Mouse (Mus musculus) midbrain, embryonic 14.5 days (tissue): ENCODE measurements around the gene Smg9. TPM values are rescaled to one million over a fixed set of nuclear protein-coding genes. Genes with fewer than 3 reads are reported as not detected.

Experiments
- ATAC-seq: fragments of 200-750 bp; cut with Nextera tagmentation; 2 replicates; pipeline ENCODE4 v1.8.0; 2017; ENCODE audit warnings: moderate number of reproducible peaks, moderate library complexity; ENCODE audit not compliant: low FRiP score, low TSS enrichment
- DNase-seq: peaks from one replicate; pipeline ENCODE4 v3.0.0-alpha.2; 2015
- H3K27ac ChIP-seq: fragments of 300-500 bp; sonication (generic); replicated peaks from 2 replicates; pipeline ENCODE4 v1.5.1; 2014; ENCODE audit warnings: mild to moderate bottlenecking, low read depth, low read length, moderate library complexity
- H3K27me3 ChIP-seq: fragments of 300-500 bp; sonication (generic); 2 replicates; pipeline ENCODE4 v1.6.1; 2014; ENCODE audit warnings: low read length, control low read depth, mixed read lengths; ENCODE audit not compliant: control insufficient read depth, insufficient read depth
- H3K36me3 ChIP-seq: fragments of 300-500 bp; sonication (generic); 2 replicates; pipeline ENCODE4 v1.6.1; 2014; ENCODE audit warnings: low read length, control low read depth; ENCODE audit not compliant: control insufficient read depth, insufficient read depth
- H3K4me1 ChIP-seq: fragments of 300-500 bp; sonication (generic); 2 replicates; pipeline ENCODE4 v1.6.1; 2014; ENCODE audit warnings: mild to moderate bottlenecking, antibody characterized with exemption, low read length, control low read depth; ENCODE audit not compliant: control insufficient read depth, insufficient read depth
- H3K4me2 ChIP-seq: fragments of 300-500 bp; sonication (generic); 2 replicates; pipeline ENCODE4 v1.6.1; 2014; ENCODE audit warnings: mild to moderate bottlenecking, low read length, moderate library complexity
- H3K4me3 ChIP-seq: fragments of 300-500 bp; sonication (generic); replicated peaks from 2 replicates; pipeline ENCODE4 v1.5.1; 2014; ENCODE audit warnings: low read depth, low read length
- H3K9ac ChIP-seq: fragments of 300-500 bp; sonication (generic); replicated peaks from 2 replicates; pipeline ENCODE4 v1.6.1; 2014; ENCODE audit warnings: mild to moderate bottlenecking, low read length, moderate library complexity
- H3K9me3 ChIP-seq: fragments of 300-500 bp; sonication (generic); 2 replicates; pipeline ENCODE4 v1.6.1; 2016; ENCODE audit warnings: low read length, control low read depth, mixed read lengths; ENCODE audit not compliant: control insufficient read depth
- WGBS: fragments of 180-500 bp; shearing (Covaris S2); extraction: QIAGEN DNeasy Blood & Tissue Kit; methylation state at CpG from one replicate; pipeline ENCODE4 v1.1.7; 2014; 5-methylcytosine and 5-hydroxymethylcytosine counted together
- polyA plus RNA-seq: library from polyadenylated mRNA; unstranded; fragments of >200 nt; fragmentation: Nextera tagmentation; extraction: Ambion mirVana; gene quantifications from 2 replicates; pipeline ENCODE4 v1.2.1, GENCODE M21; 2014

Smg9 gene
- polyA plus RNA-seq, 1 experiment from 2014 or later, result 33.3 TPM

- H3K4me1 ChIP-seq, result no peaks in the 10 kb centered on the region
These were observed 54.8 kb downstream of the Smg9 start for GRCm38 (mm10) chr7:24454199-24454598.

DNA sequence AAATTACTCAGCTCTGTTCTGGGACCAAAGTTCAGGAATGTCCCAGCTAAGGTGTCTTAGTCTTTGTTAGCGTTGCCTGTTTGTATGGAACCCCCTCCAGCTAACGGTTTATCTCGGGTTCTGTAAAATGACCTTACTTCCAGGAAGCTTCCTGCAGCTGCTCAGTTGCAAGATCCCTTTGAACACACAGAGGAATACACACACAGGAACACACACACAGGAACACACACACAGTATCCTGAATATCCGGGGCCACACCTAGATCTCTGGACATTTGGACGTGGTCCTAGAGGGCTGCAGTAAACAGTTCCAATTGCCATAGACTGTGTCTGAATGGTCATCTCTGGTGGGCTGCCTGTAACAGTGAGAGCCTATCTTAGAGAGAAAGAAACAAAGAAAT is 56.3 kb downstream of the Smg9 start:
- Histone ChIP-seq H3K9ac (no peak overlapping the region), H3K9me3 (no peaks in the 10 kb centered on the region), H3K36me3 (no peaks in the 10 kb centered on the region), H3K4me2 (no peak overlapping the region), H3K4me3 (no peak overlapping the region), H3K27ac (no peak overlapping the region), H3K27me3 (no peaks in the 10 kb centered on the region), H3K4me1 (no peaks in the 10 kb centered on the region)
- DNase-seq (no peak), ATAC-seq (no peak)
- WGBS, result 92% methylated on average over 5 of the region's 5 CpGs

More at GRCm38 (mm10) chr7:24454199-24454598, 54.8 kb downstream of the Smg9 start:
- Histone ChIP-seq H3K27ac (no peak overlapping the region), H3K27me3 (no peaks in the 10 kb centered on the region), H3K9me3 (no peaks in the 10 kb centered on the region), H3K36me3 (no peaks in the 10 kb centered on the region), H3K4me2 (no peak overlapping the region), H3K4me3 (no peak overlapping the region), H3K9ac (no peak overlapping the region)
- DNase-seq (no peak), ATAC-seq (no peak)
- WGBS, result 61% methylated on average over 2 of the region's 2 CpGs

DNA sequence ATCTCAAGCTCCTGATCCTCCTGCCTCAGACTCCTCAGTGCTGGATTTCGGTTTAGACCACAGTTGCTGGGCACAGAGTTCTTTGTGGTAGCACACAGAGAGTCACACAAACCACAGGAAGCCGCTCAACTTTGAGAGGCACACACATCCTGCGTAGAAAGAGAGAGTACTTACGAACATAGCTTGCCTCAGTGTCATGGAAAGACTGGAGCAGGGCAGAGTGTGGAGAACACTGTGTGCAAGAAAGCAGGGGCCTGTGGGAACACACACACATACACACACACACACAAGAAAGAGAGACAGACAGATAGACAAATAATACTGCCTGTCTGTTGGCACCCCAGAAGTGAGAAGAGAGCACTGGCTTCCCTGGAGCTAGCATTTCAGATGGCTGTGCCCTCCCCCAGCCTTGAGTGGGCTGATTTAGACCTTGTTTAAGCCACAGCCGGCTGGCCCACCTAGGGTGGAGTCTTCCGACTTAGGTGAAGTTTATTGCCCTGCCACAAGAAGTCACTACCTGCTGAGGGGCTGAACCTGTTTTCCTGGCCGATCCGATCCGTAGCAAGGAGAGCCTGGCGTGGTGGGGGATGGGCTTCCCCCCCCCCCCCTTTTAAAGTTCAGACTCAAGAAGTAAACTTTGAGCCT is 58.4 kb downstream of the Smg9 start:
- ATAC-seq, result no peak
- H3K27ac ChIP-seq, result no peak overlapping the region
- no peaks in the 10 kb centered on the region for H3K9me3 ChIP-seq
- H3K36me3 ChIP-seq, result no peaks in the 10 kb centered on the region
- H3K27me3 ChIP-seq, result 0 out of 2 replicates have a peak, but pooled peaks cover 5% of the 10 kb centered on the region
- no peak overlapping the region for H3K9ac ChIP-seq
- 0 out of 2 replicates have a peak, but pooled peaks cover 4% of the 10 kb centered on the region for H3K4me1 ChIP-seq
- no peak overlapping the region for H3K4me3 ChIP-seq
- no peak for DNase-seq
- no peak overlapping the region for H3K4me2 ChIP-seq
- WGBS, result 72% methylated on average over 10 of the region's 10 CpGs

DNA sequence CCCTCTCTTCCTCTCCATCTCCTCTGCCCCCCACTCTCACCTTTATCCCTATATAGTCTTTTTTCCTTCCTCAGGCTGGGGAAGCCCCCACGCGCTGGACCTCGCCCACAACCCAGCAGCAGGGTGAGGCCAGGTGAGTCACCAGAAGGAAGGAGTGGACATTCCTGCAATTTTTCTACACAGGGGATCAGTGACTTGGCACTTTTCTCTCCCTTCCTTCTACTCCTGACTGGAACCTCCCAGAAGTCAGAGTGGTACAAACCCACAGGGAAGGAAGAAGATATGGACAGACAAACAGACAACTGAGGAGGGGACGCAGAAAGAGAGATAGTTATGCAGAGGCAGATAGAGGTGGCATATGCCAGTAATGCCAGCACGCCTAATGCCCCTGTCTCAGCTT is 60.0 kb downstream of the Smg9 start:
- DNase-seq (no peak), ATAC-seq (no peak)
- H3K27ac ChIP-seq, result no peak overlapping the region
- WGBS, result 89% methylated on average over 5 of the region's 5 CpGs
- no peak overlapping the region for H3K4me3 ChIP-seq
- 0 out of 2 replicates have a peak, but pooled peaks cover 5% of the 10 kb centered on the region for H3K27me3 ChIP-seq
- no peak overlapping the region for H3K4me2 ChIP-seq
- no peaks in the 10 kb centered on the region for H3K9me3 ChIP-seq
- no peaks in the 10 kb centered on the region for H3K36me3 ChIP-seq
- 0 out of 2 replicates have a peak, but pooled peaks cover 5% of the 10 kb centered on the region for H3K4me1 ChIP-seq
- H3K9ac ChIP-seq, result no peak overlapping the region

- H3K36me3 ChIP-seq, result no peaks in the 10 kb centered on the region
- DNase-seq (no peak), ATAC-seq (no peak)
- 0 out of 2 replicates have a peak, but pooled peaks cover 5% of the 10 kb centered on the region for H3K4me1 ChIP-seq
- H3K4me3 ChIP-seq, result no peak overlapping the region
- 0 out of 2 replicates have a peak, but pooled peaks cover 5% of the 10 kb centered on the region for H3K27me3 ChIP-seq
- H3K4me2 ChIP-seq, result no peak overlapping the region
- H3K9me3 ChIP-seq, result no peaks in the 10 kb centered on the region
- no peak overlapping the region for H3K27ac ChIP-seq
- 60% methylated on average over 3 of the region's 3 CpGs for WGBS
- no peak overlapping the region for H3K9ac ChIP-seq
These were observed 60.4 kb downstream of the Smg9 start for GRCm38 (mm10) chr7:24459843-24460242.

- no peak overlapping the region for H3K27ac ChIP-seq
These were observed 62.1 kb downstream of the Smg9 start for GRCm38 (mm10) chr7:24461376-24462051.

DNA sequence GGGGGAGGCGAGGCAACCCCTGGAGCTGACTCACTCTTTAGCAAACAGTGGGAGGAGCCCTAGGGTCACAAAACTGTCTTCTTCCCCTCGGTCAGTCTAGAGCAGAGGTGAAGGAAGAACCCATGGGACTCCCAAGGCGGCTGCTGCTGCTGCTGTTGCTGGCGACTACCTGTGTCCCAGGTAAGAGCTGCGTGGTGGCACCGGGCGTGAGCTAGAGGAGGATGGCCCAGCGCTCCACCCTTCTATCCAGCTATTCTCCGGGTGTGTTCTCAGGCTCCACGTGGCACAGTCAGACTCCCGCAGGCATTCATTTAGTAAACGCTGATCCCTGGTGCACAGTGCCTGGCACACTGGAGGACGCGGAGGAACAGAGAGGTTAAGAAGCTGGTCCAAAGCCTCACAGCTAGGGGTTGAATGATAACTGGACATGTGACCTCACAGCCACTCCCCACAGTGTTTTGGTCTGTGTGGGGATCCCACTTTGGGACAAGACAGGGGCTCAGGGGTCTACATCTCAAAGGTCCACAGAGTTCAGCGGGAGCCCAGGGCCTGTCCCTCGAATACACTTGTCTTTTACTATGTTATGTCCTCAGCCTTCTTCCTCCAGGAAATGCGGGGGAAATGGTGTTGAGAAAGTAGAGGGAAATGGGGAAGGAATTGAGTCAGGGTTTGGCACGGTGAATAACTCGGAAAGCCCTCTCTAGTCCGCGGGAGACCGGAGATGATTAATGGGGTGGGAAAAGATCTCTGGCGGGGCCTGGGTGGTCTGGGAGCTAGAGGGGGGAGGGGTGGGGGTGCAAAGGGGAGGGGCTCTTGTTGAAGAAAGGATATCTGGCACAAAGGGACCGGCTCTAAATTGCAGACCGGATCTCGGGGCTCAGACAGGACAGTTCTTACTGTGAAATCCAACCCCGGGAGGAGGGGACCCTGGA is 63.2 kb downstream of the Smg9 start, which contains the start of gene Plaur:
Gene Plaur (plus strand): TSS at position 97 of the 932 bp plus-strand sequence.
- Histone ChIP-seq H3K4me3 (no peak within 1 kb of the TSS), H3K9me3 (no peaks in the 10 kb centered on the region), H3K4me2 (peak within 1 kb of the TSS; percentile 6; the same call in 1 of the 2 replicates), H3K27me3 (0 out of 2 replicates have a peak, but pooled peaks cover 5% of the 10 kb centered on the region), H3K4me1 (0 out of 2 replicates have a peak, but pooled peaks cover 5% of the 10 kb centered on the region), H3K27ac (no peak within 1 kb of the TSS), H3K36me3 (no peaks in the 10 kb centered on the region), H3K9ac (no peak within 1 kb of the TSS)
- DNase-seq (no peak), ATAC-seq (no peak)
- WGBS, result 12% methylated on average over 27 of the region's 27 CpGs

More at GRCm38 (mm10) chr7:24461376-24462051, 62.1 kb downstream of the Smg9 start:
- 0 out of 2 replicates have a peak, but pooled peaks cover 5% of the 10 kb centered on the region for H3K27me3 ChIP-seq
- no peak for DNase-seq
- H3K9ac ChIP-seq, result no peak overlapping the region
- 74% methylated on average over 14 of the region's 14 CpGs for WGBS
- no peak overlapping the region for H3K4me3 ChIP-seq
- H3K9me3 ChIP-seq, result no peaks in the 10 kb centered on the region
- no peak overlapping the region for H3K4me2 ChIP-seq
- no peaks in the 10 kb centered on the region for H3K36me3 ChIP-seq
- ATAC-seq, result no peak
- 0 out of 2 replicates have a peak, but pooled peaks cover 5% of the 10 kb centered on the region for H3K4me1 ChIP-seq

DNA sequence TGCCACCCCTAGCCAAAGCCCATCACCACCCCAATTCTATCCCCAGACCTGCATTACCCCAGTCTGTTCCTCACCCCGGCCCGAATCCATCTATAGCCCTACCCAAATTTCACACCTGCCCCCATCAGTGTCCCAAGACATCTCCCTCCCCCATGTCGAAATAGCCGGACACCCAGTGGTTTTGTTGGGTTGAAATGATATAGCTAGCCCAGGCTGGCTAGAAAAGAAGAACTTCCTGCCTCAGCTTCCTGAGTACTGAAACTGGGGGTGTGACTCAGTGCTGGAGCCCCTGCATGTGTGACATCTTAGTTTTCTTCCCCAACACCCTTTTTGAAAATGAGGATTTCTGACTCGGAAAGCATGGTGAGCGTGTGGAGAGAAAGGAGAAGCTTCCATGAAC is 67.4 kb downstream of the Smg9 start:
- H3K4me2 ChIP-seq, result no peak overlapping the region
- H3K4me1 ChIP-seq, result 0 out of 2 replicates have a peak, but pooled peaks cover 5% of the 10 kb centered on the region
- H3K9me3 ChIP-seq, result no peaks in the 10 kb centered on the region
- no peak overlapping the region for H3K27ac ChIP-seq
- no peak overlapping the region for H3K4me3 ChIP-seq
- no peaks in the 10 kb centered on the region for H3K36me3 ChIP-seq
- DNase-seq (no peak), ATAC-seq (no peak)
- 95% methylated on average over 6 of the region's 6 CpGs for WGBS
- 0 out of 2 replicates have a peak, but pooled peaks cover 5% of the 10 kb centered on the region for H3K27me3 ChIP-seq
- no peak overlapping the region for H3K9ac ChIP-seq
